Mouse (Mus musculus): ENCODE measurements around the gene Skil. TPM values are rescaled to one million over a fixed set of nuclear protein-coding genes. Genes with fewer than 3 reads are reported as not detected.

The Skil gene
- total and polyA plus RNA-seq, 3 experiments = 7.4 to 8.6 TPM; not detected in 1

DNA sequence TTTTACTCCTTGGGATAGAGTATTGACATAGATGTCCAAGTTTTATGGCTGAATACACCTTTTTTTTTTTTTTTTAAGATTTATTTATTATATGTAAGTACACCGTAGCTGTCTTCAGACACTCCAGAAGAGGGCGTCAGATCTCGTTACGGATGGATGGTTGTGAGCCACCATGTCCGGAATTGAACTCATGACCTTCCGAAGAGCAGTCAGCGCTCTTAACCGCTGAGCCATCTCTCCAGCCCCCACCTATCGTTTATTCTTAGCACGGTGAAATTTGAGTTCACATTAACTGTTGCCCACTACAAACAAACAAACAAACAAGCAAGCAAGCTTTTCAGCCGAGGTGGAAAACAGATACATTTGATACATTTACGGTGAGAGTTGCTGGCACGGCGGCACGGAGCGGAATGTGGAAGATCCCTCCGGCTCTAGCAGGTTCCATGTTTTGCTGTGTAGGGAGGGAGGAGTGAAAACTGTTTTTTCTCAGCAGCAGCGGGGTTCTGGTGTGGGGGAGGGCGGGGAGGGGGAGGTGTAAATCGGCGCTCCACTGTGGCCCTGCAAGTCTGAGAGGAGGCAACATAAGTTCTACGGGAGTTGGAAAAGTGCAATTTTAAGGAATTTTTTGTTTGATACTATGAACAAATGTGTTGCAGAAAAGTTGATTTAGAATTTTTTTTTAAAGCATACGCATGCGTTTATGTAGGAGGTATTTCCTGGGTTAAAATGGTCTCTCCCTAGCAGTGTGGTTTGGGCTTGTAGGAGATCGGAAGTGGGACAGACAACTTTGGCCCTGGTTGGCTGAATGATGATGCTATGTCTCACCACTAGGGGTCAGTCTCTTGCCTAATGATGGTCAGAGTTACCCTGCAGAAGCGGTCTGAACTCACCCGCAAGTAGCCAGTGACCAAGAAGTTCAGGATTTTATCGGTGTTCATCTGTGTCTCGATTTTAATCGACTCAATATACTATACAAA is 37.9 kb upstream of the Skil start (continued):
- TF ChIP-seq MAFK (IDR thresholded peaks at IDR 0.05; ENCODE audit: borderline replicate concordance, low read depth, low read length) (0 out of 2 replicates have a peak, but pooled peaks have one; percentile 1), BHLHE40 (IDR thresholded peaks at IDR 0.05; ENCODE audit: borderline replicate concordance, low read depth, low read length) (no peak), MEF2A (IDR thresholded peaks at IDR 0.05; ENCODE audit: extremely low read depth, insufficient replicate concordance, low read depth, low read length, poor library complexity, severe bottlenecking) (no peak), ZNF384 (IDR thresholded peaks at IDR 0.05; ENCODE audit: low read depth, low read length) (peak; percentile 87), NELFE (IDR thresholded peaks at IDR 0.05; ENCODE audit: low read depth, low read length) (peak; percentile 13; the same call in 1 of the 2 replicates), POLR2AphosphoS5 (IDR thresholded peaks at IDR 0.05; ENCODE audit: borderline replicate concordance, low read depth, low read length) (no peak), UBTF (IDR thresholded peaks at IDR 0.05; ENCODE audit: borderline replicate concordance, insufficient read depth, low read depth, low read length) (no peak), KAT2A (conservative IDR thresholded peaks at IDR 0.05; ENCODE audit: low read depth, low read length) (no peak), MAX (IDR thresholded peaks at IDR 0.05; ENCODE audit: low read length) (no peak), ETS1 (IDR thresholded peaks at IDR 0.05; ENCODE audit: low read depth, low read length) (0 out of 2 replicates have a peak, but pooled peaks have one; percentile 15), ZC3H11A (IDR thresholded peaks at IDR 0.05; ENCODE audit: low read depth, low read length) (peak; percentile 74), MYB (IDR thresholded peaks at IDR 0.05; ENCODE audit: low read depth, low read length) (no peak), TCF12 (IDR thresholded peaks at IDR 0.05; ENCODE audit: low read depth, low read length) (peak; percentile 18; the same call in 1 of the 2 replicates), SIN3A (IDR thresholded peaks at IDR 0.05; ENCODE audit: low read length) (peak; percentile 58), MAZ (IDR thresholded peaks at IDR 0.05; ENCODE audit: low read depth, low read length) (peak; percentile 80; the same call in 1 of the 2 replicates), GABPA (IDR thresholded peaks at IDR 0.05; ENCODE audit: low read depth, low read length) (no peak), MXI1 (IDR thresholded peaks at IDR 0.05; ENCODE audit: low read depth, low read length) (peak; percentile 28; the same call in 1 of the 2 replicates), USF2 (IDR thresholded peaks at IDR 0.05; ENCODE audit: borderline replicate concordance in 1 of 2, insufficient read depth in 1 of 2, low read depth in 1 of 2, low read length in 2 of 2) (no peak), HCFC1 (IDR thresholded peaks at IDR 0.05; ENCODE audit: low read depth, low read length) (no peak; the same call in 1 of the 2 replicates), POLR2A (IDR thresholded peaks at IDR 0.05; ENCODE audit: control insufficient read depth in 1 of 2, insufficient read depth in 1 of 2, low read depth in 1 of 2, low read length in 2 of 2, poor library complexity in 1 of 2) (peak in 1 of 2 experiments; percentile 60; a peak in 1 of 4 replicates), ELF1 (IDR thresholded peaks at IDR 0.05; ENCODE audit: low read depth, low read length) (peak; percentile 69; the same call in 1 of the 2 replicates), CHD1 (IDR thresholded peaks at IDR 0.05; ENCODE audit: low read depth, low read length) (peak; percentile 90)
